Mouse (Mus musculus): ENCODE data around the gene Ptprn2.

DNA sequence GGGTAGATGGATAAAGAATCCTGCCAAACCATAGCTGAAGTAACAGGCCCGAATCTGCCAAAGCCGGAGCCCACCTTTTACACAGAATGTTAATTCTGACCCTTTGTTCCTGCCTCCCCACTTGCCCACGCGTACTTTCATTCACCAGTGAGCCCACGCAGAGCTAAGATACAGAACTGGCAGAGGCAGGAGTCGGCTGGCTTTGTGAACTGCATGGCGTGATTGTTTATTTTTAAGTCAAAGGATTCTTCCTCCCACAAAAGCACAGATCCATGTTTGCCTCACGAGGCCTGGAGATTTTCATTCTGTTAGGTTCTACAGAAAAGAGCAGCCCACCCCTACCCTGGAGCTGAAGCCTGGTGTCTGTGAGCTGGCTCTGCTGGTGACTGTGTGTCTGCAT, 3.3 kb downstream of the Ptprn2 start:
- TF ChIP-seq POLR2A (IDR thresholded peaks at IDR 0.05; ENCODE audit: insufficient read depth, low read length) (no peak), CTCF (IDR thresholded peaks at IDR 0.05; ENCODE audit: low read depth, low read length) (no peak), EP300 (IDR thresholded peaks at IDR 0.05; ENCODE audit: insufficient read depth, low read depth, low read length) (no peak)

Measured in ES-Bruce4 (cell line).